Mouse (Mus musculus): ENCODE measurements around the gene Iqcd.

DNA sequence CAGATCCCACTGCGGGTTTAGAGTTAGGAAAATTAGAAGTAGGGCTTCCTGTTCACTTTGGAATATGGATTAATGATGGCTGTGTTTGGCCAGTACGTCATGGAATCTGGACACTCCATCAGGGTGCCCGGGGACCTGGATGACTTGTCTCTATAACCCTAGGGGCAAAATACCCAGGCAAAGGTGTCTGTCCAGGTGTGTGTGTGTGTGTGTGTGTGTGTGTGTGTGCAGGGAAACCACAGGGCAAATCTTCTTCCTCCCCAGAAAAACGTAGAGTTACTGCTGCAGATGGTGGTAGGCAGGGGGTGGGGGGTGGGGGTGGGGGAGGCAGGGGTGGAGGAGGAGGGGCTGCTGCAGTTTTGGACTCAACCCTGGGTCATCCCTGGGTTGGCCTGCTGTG, 58.5 kb downstream of the Iqcd start:
- TF ChIP-seq GATA1 (IDR thresholded peaks at IDR 0.05; ENCODE audit: borderline replicate concordance, low read length): no peak
- no peak for TF ChIP-seq FLI1 (IDR thresholded peaks at IDR 0.05; ENCODE audit: low read length)

All from megakaryocyte, embryonic 14.5 days (primary cell).